Mouse (Mus musculus): ENCODE results near the gene Slc1a3. TPM values are rescaled to one million over a fixed set of nuclear protein-coding genes. Genes with fewer than 3 reads are reported as not detected.
A peak's percentile ranks its signal among the peaks of the same experiment; 100 is the strongest.

Gene Slc1a3
- polyA plus RNA-seq, 1 experiment from 2014 or later = 11.1 TPM

- Histone ChIP-seq H3K4me2 (no peak overlapping the region), H3K9ac (no peak overlapping the region), H3K27me3 (replicated peaks) (no peaks in the 10 kb centered on the region), H3K9me3 (no peaks in the 10 kb centered on the region), H3K4me1 (no peaks in the 10 kb centered on the region), H3K4me3 (replicated peaks) (no peak overlapping the region), H3K36me3 (no peaks in the 10 kb centered on the region), H3K27ac (no peak overlapping the region)
- ATAC-seq (ENCODE audit: insufficient read depth, low FRiP score, low read depth) = no peak
- 76% methylated on average over 5 of the region's 5 CpGs for WGBS
Observed at GRCm38 (mm10) chr15:8672532-8672931, 38.0 kb downstream of the Slc1a3 start.

- Histone ChIP-seq H3K9me3 (no peaks in the 10 kb centered on the region), H3K4me3 (replicated peaks) (no peak overlapping the region), H3K4me2 (no peak overlapping the region), H3K27me3 (replicated peaks) (no peaks in the 10 kb centered on the region), H3K9ac (no peak overlapping the region), H3K36me3 (no peaks in the 10 kb centered on the region), H3K27ac (no peak overlapping the region), H3K4me1 (no peaks in the 10 kb centered on the region)
- WGBS = 91% methylated on average over 25 of the region's 25 CpGs
- no peak for ATAC-seq (ENCODE audit: insufficient read depth, low FRiP score, low read depth)
Observed at GRCm38 (mm10) chr15:8667849-8668522, 42.6 kb downstream of the Slc1a3 start.

- no peak overlapping the region for H3K4me2 ChIP-seq
- 90% methylated on average over 15 of the region's 15 CpGs for WGBS
Observed at GRCm38 (mm10) chr15:8665675-8666350, 44.8 kb downstream of the Slc1a3 start.

GRCm38 (mm10) chr15:8663348-8664099, 47.0 kb downstream of the Slc1a3 start:
- Histone ChIP-seq H3K27me3 (replicated peaks) (0 out of 2 replicates have a peak, but pooled peaks cover 2% of the 10 kb centered on the region), H3K4me1 (peaks cover 7% of the 10 kb centered on the region; the same call in 1 of the 2 replicates), H3K9me3 (no peaks in the 10 kb centered on the region), H3K4me2 (no peak overlapping the region), H3K9ac (no peak overlapping the region), H3K27ac (no peak overlapping the region), H3K36me3 (no peaks in the 10 kb centered on the region), H3K4me3 (replicated peaks) (no peak overlapping the region)
- 59% methylated on average over 17 of the region's 17 CpGs for WGBS
- ATAC-seq (ENCODE audit: insufficient read depth, low FRiP score, low read depth) = no peak

More at GRCm38 (mm10) chr15:8665675-8666350, 44.8 kb downstream of the Slc1a3 start:
- H3K27ac ChIP-seq = no peak overlapping the region
- H3K4me3 ChIP-seq (replicated peaks) = no peak overlapping the region
- no peak overlapping the region for H3K9ac ChIP-seq
- no peaks in the 10 kb centered on the region for H3K9me3 ChIP-seq
- H3K36me3 ChIP-seq = no peaks in the 10 kb centered on the region
- no peak for ATAC-seq (ENCODE audit: insufficient read depth, low FRiP score, low read depth)
- H3K4me1 ChIP-seq = no peaks in the 10 kb centered on the region
- H3K27me3 ChIP-seq (replicated peaks) = 0 out of 2 replicates have a peak, but pooled peaks cover 2% of the 10 kb centered on the region

- Histone ChIP-seq H3K9ac (no peak overlapping the region), H3K4me2 (no peak overlapping the region), H3K27ac (no peak overlapping the region), H3K27me3 (replicated peaks) (0 out of 2 replicates have a peak, but pooled peaks cover 2% of the 10 kb centered on the region), H3K4me1 (peaks cover 7% of the 10 kb centered on the region; the same call in 1 of the 2 replicates), H3K36me3 (no peaks in the 10 kb centered on the region), H3K4me3 (replicated peaks) (no peak overlapping the region), H3K9me3 (no peaks in the 10 kb centered on the region)
- 40% methylated on average over 6 of the region's 6 CpGs for WGBS
- ATAC-seq (ENCODE audit: insufficient read depth, low FRiP score, low read depth) = peak; percentile 37; the same call in 1 of the 2 replicates
Observed at GRCm38 (mm10) chr15:8661856-8662255, 48.7 kb downstream of the Slc1a3 start.

GRCm38 (mm10) chr15:8659977-8660376, 50.6 kb downstream of the Slc1a3 start:
- no peak overlapping the region for H3K4me3 ChIP-seq (replicated peaks)
- no peak for ATAC-seq (ENCODE audit: insufficient read depth, low FRiP score, low read depth)
- H3K27me3 ChIP-seq (replicated peaks) = 0 out of 2 replicates have a peak, but pooled peaks cover 2% of the 10 kb centered on the region
- no peaks in the 10 kb centered on the region for H3K36me3 ChIP-seq
- no peak overlapping the region for H3K27ac ChIP-seq
- no peak overlapping the region for H3K9ac ChIP-seq
- H3K9me3 ChIP-seq = no peaks in the 10 kb centered on the region
- no peak overlapping the region for H3K4me2 ChIP-seq
- WGBS = 68% methylated on average over 4 of the region's 4 CpGs
- H3K4me1 ChIP-seq = peaks cover 7% of the 10 kb centered on the region; the same call in 1 of the 2 replicates

GRCm38 (mm10) chr15:8659483-8659971, 51.0 kb downstream of the Slc1a3 start:
- Histone ChIP-seq H3K9me3 (no peaks in the 10 kb centered on the region), H3K4me1 (peaks cover 7% of the 10 kb centered on the region; the same call in 1 of the 2 replicates), H3K36me3 (no peaks in the 10 kb centered on the region), H3K27me3 (replicated peaks) (0 out of 2 replicates have a peak, but pooled peaks cover 2% of the 10 kb centered on the region), H3K9ac (no peak overlapping the region), H3K4me2 (no peak overlapping the region), H3K27ac (0 out of 2 replicates have a peak overlapping the region, but pooled peaks have one; percentile 12), H3K4me3 (replicated peaks) (no peak overlapping the region)
- ATAC-seq (ENCODE audit: insufficient read depth, low FRiP score, low read depth) = 0 out of 2 replicates have a peak, but pooled peaks have one; percentile 39
- 32% methylated on average over 8 of the region's 8 CpGs for WGBS

GRCm38 (mm10) chr15:8658086-8658980, 52.2 kb downstream of the Slc1a3 start:
- peaks cover 7% of the 10 kb centered on the region; the same call in 1 of the 2 replicates for H3K4me1 ChIP-seq
- ATAC-seq (ENCODE audit: insufficient read depth, low FRiP score, low read depth) = no peak
- H3K27ac ChIP-seq = no peak overlapping the region
- no peak overlapping the region for H3K9ac ChIP-seq
- no peak overlapping the region for H3K4me2 ChIP-seq
- H3K27me3 ChIP-seq (replicated peaks) = 0 out of 2 replicates have a peak, but pooled peaks cover 2% of the 10 kb centered on the region
- no peak overlapping the region for H3K4me3 ChIP-seq (replicated peaks)
- H3K36me3 ChIP-seq = no peaks in the 10 kb centered on the region
- WGBS = 77% methylated on average over 8 of the region's 8 CpGs
- H3K9me3 ChIP-seq = no peaks in the 10 kb centered on the region

GRCm38 (mm10) chr15:8655251-8655650, 55.3 kb downstream of the Slc1a3 start:
- Histone ChIP-seq H3K4me2 (0 out of 2 replicates have a peak overlapping the region, but pooled peaks have one; percentile 0), H3K4me1 (peaks cover 7% of the 10 kb centered on the region; the same call in 1 of the 2 replicates), H3K4me3 (replicated peaks) (no peak overlapping the region), H3K36me3 (no peaks in the 10 kb centered on the region), H3K27me3 (replicated peaks) (no peaks in the 10 kb centered on the region), H3K9ac (no peak overlapping the region), H3K27ac (0 out of 2 replicates have a peak overlapping the region, but pooled peaks have one; percentile 2), H3K9me3 (no peaks in the 10 kb centered on the region)
- no peak for ATAC-seq (ENCODE audit: insufficient read depth, low FRiP score, low read depth)
- 51% methylated on average over 9 of the region's 9 CpGs for WGBS

- H3K36me3 ChIP-seq = no peaks in the 10 kb centered on the region
- no peaks in the 10 kb centered on the region for H3K9me3 ChIP-seq
- H3K4me1 ChIP-seq = no peaks in the 10 kb centered on the region
- no peak overlapping the region for H3K4me2 ChIP-seq
- no peak for ATAC-seq (ENCODE audit: insufficient read depth, low FRiP score, low read depth)
- WGBS = 76% methylated on average over 8 of the region's 8 CpGs
- no peak overlapping the region for H3K27ac ChIP-seq
- no peak overlapping the region for H3K4me3 ChIP-seq (replicated peaks)
- H3K27me3 ChIP-seq (replicated peaks) = no peaks in the 10 kb centered on the region
- no peak overlapping the region for H3K9ac ChIP-seq
Observed at GRCm38 (mm10) chr15:8652637-8653036, 57.9 kb downstream of the Slc1a3 start.

Data from stomach, embryonic 15.5 days (tissue).